Mouse (Mus musculus): ENCODE measurements around the gene Acbd4. TPM values are rescaled to one million over a fixed set of nuclear protein-coding genes. Genes with fewer than 3 reads are reported as not detected.

Acbd4 gene
- total RNA-seq, 1 experiment: 14.0 TPM

DNA sequence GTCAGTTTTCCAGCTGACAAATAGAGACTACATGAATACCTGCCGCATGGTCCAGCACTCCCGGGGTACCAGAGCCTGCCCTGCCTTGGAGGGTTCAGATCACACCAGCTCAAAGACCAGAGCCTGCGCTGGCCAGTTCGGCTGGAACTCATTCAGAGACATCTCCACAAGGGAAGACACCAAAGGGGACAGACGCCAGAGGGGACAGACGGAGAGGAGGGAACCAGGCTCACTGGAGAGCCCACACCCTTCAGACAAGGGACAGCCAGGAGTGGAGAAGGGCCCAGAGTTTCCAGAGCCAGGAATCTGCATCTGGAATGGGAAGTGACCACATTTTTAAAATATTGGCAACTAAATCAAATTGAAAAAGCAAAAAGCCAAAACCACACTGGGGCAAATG, 19.9 kb upstream of the Acbd4 start:
- Histone ChIP-seq H3K9ac (ENCODE audit: insufficient read depth, low read depth, low read length, poor library complexity, severe bottlenecking) (0 out of 2 replicates have a peak overlapping the region, but pooled peaks have one; percentile 21), H3K36me3 (ENCODE audit: control insufficient read depth, insufficient read depth, low read length, poor library complexity, severe bottlenecking) (peaks cover 3% of the 10 kb centered on the region; the same call in 1 of the 2 replicates), H3K27ac (ENCODE audit: insufficient read depth, low read depth, low read length, poor library complexity, severe bottlenecking) (no peak overlapping the region), H3K4me1 (ENCODE audit: control insufficient read depth in 2 of 2, insufficient read depth in 2 of 2, low read length in 2 of 2, poor library complexity in 1 of 2) (peaks cover 0 to 11% of the 10 kb centered on the region in 2 experiments; a peak in 1 of 4 replicates), H3K9me3 (ENCODE audit: control insufficient read depth, insufficient read depth, low read depth, low read length) (no peaks in the 10 kb centered on the region), H3K4me3 (ENCODE audit: insufficient read depth in 1 of 2, low read depth in 1 of 2, low read length in 2 of 2, poor library complexity in 1 of 2, severe bottlenecking in 1 of 2) (no peak overlapping the region)
- DNase-seq (ENCODE audit: low read depth, low spot score): no peak
- TF ChIP-seq MAFK (IDR thresholded peaks at IDR 0.05; ENCODE audit: insufficient read depth, low read depth, low read length) (no peak), ZC3H11A (IDR thresholded peaks at IDR 0.05; ENCODE audit: borderline replicate concordance, low read depth, low read length) (no peak), ZNF384 (IDR thresholded peaks at IDR 0.05; ENCODE audit: low read depth, low read length) (no peak), CHD2 (IDR thresholded peaks at IDR 0.05; ENCODE audit: low read depth, low read length) (no peak), HCFC1 (IDR thresholded peaks at IDR 0.05; ENCODE audit: borderline replicate concordance, insufficient read depth, low read length) (no peak)
- in situ Hi-C loops (cut with MboI; ENCODE audit: low sequenced_read_pairs in 2 of 2, unreplicated experiment in 2 of 2): no loop called here

DNA sequence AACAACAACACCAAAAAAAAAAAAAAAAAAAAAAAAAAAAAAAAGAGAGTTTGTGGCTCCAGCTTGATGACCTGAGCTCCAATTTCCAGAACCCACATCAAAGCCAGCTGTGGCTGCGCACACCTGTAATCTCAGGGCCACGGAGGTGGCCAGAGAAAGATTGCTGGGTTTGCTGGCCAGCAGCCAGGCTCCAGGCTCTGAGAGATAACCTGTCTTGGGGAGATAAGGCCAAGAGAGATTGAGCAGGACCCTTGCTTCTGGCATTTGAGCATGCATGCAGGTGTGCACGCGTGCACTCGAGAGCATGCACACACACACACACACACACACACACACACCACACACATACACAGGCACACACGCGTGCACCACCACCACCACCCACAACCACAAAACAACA, 8.2 kb upstream of the Acbd4 start:
- H3K4me1 ChIP-seq (ENCODE audit: control insufficient read depth in 2 of 2, insufficient read depth in 2 of 2, low read length in 2 of 2, poor library complexity in 1 of 2): peaks cover 7 to 36% of the 10 kb centered on the region in 2 experiments; a peak in 3 of 4 replicates
- in situ Hi-C loops (cut with MboI; ENCODE audit: low sequenced_read_pairs in 2 of 2, unreplicated experiment in 2 of 2): no loop called here

DNA sequence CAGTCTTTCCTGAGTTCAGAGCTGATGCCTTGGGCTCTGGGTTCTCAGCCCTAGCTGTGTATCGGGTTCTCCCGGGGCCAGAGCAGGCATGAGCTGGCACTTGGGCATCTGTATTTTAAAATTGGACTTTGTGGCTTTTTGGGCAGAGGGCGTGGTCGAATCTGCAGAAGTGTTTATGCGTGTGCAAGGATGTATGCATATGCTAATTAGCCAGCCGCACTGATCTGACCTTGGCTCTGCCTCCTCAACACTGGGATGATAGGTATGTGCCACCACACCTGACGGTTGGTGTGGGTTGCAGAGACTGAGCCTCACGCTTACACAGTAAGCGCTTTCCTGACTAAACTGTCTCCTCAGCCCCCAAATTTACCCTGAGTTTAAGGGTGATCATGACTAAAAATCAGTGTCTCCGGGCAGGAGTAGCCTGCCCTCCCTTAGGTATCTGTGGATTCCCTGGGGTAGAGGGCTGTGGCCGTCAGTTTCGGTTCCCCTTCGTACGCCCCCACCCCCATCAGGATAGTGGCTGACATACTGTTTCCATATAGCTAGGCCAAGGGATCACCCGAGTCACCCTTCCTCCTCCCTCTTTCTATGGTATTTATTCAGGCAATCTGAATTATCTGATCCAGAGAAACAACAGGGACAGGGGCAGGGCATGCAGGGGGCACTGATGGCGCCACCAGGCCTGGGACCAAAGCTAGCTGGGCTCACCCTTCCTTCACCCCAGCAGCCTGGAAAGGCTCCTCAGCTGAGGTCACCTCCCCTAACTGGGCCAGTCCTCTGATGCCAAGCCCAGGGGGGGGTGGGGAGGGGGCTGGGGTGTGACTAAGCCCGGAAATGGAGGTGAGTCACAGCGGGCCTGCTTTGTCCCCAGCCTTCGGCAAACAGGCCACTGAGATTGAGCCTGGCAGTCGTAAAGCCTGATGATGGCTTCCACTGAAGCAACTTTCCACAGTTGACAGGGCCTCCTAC, 7.3 kb upstream of the Acbd4 start:
- H3K9ac ChIP-seq (ENCODE audit: insufficient read depth, low read depth, low read length, poor library complexity, severe bottlenecking): 0 out of 2 replicates have a peak overlapping the region, but pooled peaks have one; percentile 33
- peak overlapping the region in 1 of 2 experiments; percentile 8; a peak in 1 of 4 replicates for H3K4me3 ChIP-seq (ENCODE audit: insufficient read depth in 1 of 2, low read depth in 1 of 2, low read length in 2 of 2, poor library complexity in 1 of 2, severe bottlenecking in 1 of 2)
- peaks cover 7 to 42% of the 10 kb centered on the region in 2 experiments; a peak in 3 of 4 replicates for H3K4me1 ChIP-seq (ENCODE audit: control insufficient read depth in 2 of 2, insufficient read depth in 2 of 2, low read length in 2 of 2, poor library complexity in 1 of 2)
- no peaks in the 10 kb centered on the region for H3K9me3 ChIP-seq (ENCODE audit: control insufficient read depth, insufficient read depth, low read depth, low read length)
- no peak overlapping the region; the same call in 1 of the 2 replicates for H3K27ac ChIP-seq (ENCODE audit: insufficient read depth, low read depth, low read length, poor library complexity, severe bottlenecking)
- DNase-seq (ENCODE audit: low read depth, low spot score): no peak
- TF ChIP-seq ZC3H11A (IDR thresholded peaks at IDR 0.05; ENCODE audit: borderline replicate concordance, low read depth, low read length) (no peak), CHD2 (IDR thresholded peaks at IDR 0.05; ENCODE audit: low read depth, low read length) (no peak)
- H3K36me3 ChIP-seq (ENCODE audit: control insufficient read depth, insufficient read depth, low read length, poor library complexity, severe bottlenecking): no peaks in the 10 kb centered on the region
- in situ Hi-C loops (cut with MboI; ENCODE audit: low sequenced_read_pairs in 2 of 2, unreplicated experiment in 2 of 2): no loop called here

More for the DNA sequence above, 8.2 kb upstream of the Acbd4 start:
- Histone ChIP-seq H3K27ac (ENCODE audit: insufficient read depth, low read depth, low read length, poor library complexity, severe bottlenecking) (no peak overlapping the region), H3K36me3 (ENCODE audit: control insufficient read depth, insufficient read depth, low read length, poor library complexity, severe bottlenecking) (no peaks in the 10 kb centered on the region), H3K9me3 (ENCODE audit: control insufficient read depth, insufficient read depth, low read depth, low read length) (no peaks in the 10 kb centered on the region), H3K4me3 (ENCODE audit: insufficient read depth in 1 of 2, low read depth in 1 of 2, low read length in 2 of 2, poor library complexity in 1 of 2, severe bottlenecking in 1 of 2) (no peak overlapping the region), H3K9ac (ENCODE audit: insufficient read depth, low read depth, low read length, poor library complexity, severe bottlenecking) (no peak overlapping the region)
- no peak for TF ChIP-seq HCFC1 (IDR thresholded peaks at IDR 0.05; ENCODE audit: borderline replicate concordance, insufficient read depth, low read length)
- no peak for TF ChIP-seq ZNF384 (IDR thresholded peaks at IDR 0.05; ENCODE audit: low read depth, low read length)
- no peak for TF ChIP-seq ZC3H11A (IDR thresholded peaks at IDR 0.05; ENCODE audit: borderline replicate concordance, low read depth, low read length)
- TF ChIP-seq CHD2 (IDR thresholded peaks at IDR 0.05; ENCODE audit: low read depth, low read length): no peak
- TF ChIP-seq MAFK (IDR thresholded peaks at IDR 0.05; ENCODE audit: insufficient read depth, low read depth, low read length): no peak
- no peak for DNase-seq (ENCODE audit: low read depth, low spot score)

DNA sequence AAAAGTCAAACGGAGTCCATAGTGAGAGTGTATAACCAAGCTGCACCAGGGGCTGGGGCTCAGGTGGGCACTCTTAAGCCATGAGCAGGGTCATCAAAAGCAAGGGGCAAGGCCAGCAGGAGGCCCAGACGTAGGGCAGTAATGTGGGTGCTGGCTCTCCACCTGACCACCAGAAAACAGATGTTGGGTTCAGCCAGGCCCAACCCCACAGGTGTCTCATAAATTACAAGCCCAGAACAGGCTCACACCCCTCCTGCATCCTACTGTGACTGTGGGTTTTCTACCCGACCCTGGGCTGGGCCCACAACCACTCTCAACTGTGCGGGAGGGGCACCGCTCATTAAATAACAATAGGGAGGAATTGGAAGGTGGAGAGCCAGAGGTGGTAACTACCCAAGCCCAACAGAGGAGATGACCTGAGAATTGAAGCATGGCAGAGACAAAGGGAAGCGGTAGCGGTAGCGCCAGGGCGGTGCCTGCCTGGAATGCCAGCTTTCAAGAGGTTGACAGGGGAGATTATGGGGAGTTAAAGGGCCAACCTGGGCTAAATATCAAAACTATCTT, 6.3 kb upstream of the Acbd4 start:
- Histone ChIP-seq H3K4me1 (ENCODE audit: control insufficient read depth in 2 of 2, insufficient read depth in 2 of 2, low read length in 2 of 2, poor library complexity in 1 of 2) (peaks cover 7 to 44% of the 10 kb centered on the region in 2 experiments; a peak in 3 of 4 replicates), H3K4me3 (ENCODE audit: insufficient read depth in 1 of 2, low read depth in 1 of 2, low read length in 2 of 2, poor library complexity in 1 of 2, severe bottlenecking in 1 of 2) (no peak overlapping the region), H3K36me3 (ENCODE audit: control insufficient read depth, insufficient read depth, low read length, poor library complexity, severe bottlenecking) (no peaks in the 10 kb centered on the region), H3K27ac (ENCODE audit: insufficient read depth, low read depth, low read length, poor library complexity, severe bottlenecking) (peak overlapping the region; percentile 5; the same call in 1 of the 2 replicates), H3K9ac (ENCODE audit: insufficient read depth, low read depth, low read length, poor library complexity, severe bottlenecking) (0 out of 2 replicates have a peak overlapping the region, but pooled peaks have one; percentile 33), H3K9me3 (ENCODE audit: control insufficient read depth, insufficient read depth, low read depth, low read length) (no peaks in the 10 kb centered on the region)
- in situ Hi-C loops (cut with MboI; ENCODE audit: low sequenced_read_pairs in 2 of 2, unreplicated experiment in 2 of 2): no loop called here
- TF ChIP-seq MAFK (IDR thresholded peaks at IDR 0.05; ENCODE audit: insufficient read depth, low read depth, low read length) (no peak), ZNF384 (IDR thresholded peaks at IDR 0.05; ENCODE audit: low read depth, low read length) (no peak), ZC3H11A (IDR thresholded peaks at IDR 0.05; ENCODE audit: borderline replicate concordance, low read depth, low read length) (no peak), HCFC1 (IDR thresholded peaks at IDR 0.05; ENCODE audit: borderline replicate concordance, insufficient read depth, low read length) (no peak), CHD2 (IDR thresholded peaks at IDR 0.05; ENCODE audit: low read depth, low read length) (no peak)
- no peak for DNase-seq (ENCODE audit: low read depth, low spot score)
